Mouse (Mus musculus) left cerebral cortex, postnatal 10 days (tissue): ENCODE measurements at regions not wholly inside any gene's neighbourhood (a gene's known extent, or its start where the extent isn't known, plus 50 kb on each side); places are given as distances from the start of the nearest gene placed in this dataset.

Experiments used
- DNase-seq, 2 experiments: peaks; one replicate each; pipeline ENCODE4 v3.0.0; 2021 to 2022; ENCODE audit warnings: low spot score in 2 of 2, mixed read lengths in 1 of 2; ENCODE audit errors: extremely low spot score in 1 of 2
- intact Hi-C: fragments of 180-260 bp; cut with DNase I; formaldehyde crosslinking; loops from one replicate; pipeline ENCODE4 v1.15.1; 2025

- intact Hi-C loops, result no loop called here
Measured at GRCm38 (mm10) chr11:114379411-114379824, 288.9 kb upstream of the Rpl38 start.

GRCm38 (mm10) chr11:114375921-114376320 is 292.4 kb upstream of the Rpl38 start:
- intact Hi-C loops, result no loop called here
- DNase-seq, result peak in 1 of 2 experiments; percentile 35

More at GRCm38 (mm10) chr11:114379411-114379824, 288.9 kb upstream of the Rpl38 start:
- no peak for DNase-seq

- intact Hi-C loops, result no loop called here
- DNase-seq, result no peak
Measured at GRCm38 (mm10) chr11:114370708-114371107, 297.6 kb upstream of the Rpl38 start.

- intact Hi-C loops, result no loop called here
- no peak for DNase-seq
Measured at GRCm38 (mm10) chr11:114367779-114368178, 300.5 kb upstream of the Rpl38 start.

GRCm38 (mm10) chr11:114360946-114361345 is 294.1 kb upstream of the Sdk2 start:
- DNase-seq, result no peak
- intact Hi-C loops, result no loop called here

- DNase-seq, result no peak
Measured at GRCm38 (mm10) chr11:114360321-114360720, 293.5 kb upstream of the Sdk2 start.

GRCm38 (mm10) chr11:114352146-114352795 is 285.4 kb upstream of the Sdk2 start:
- DNase-seq, result no peak
- intact Hi-C loops, result no loop called here

More at GRCm38 (mm10) chr11:114360321-114360720, 293.5 kb upstream of the Sdk2 start:
- intact Hi-C loops, result no loop called here

GRCm38 (mm10) chr11:114336839-114337484 is 270.1 kb upstream of the Sdk2 start:
- intact Hi-C loops, result no loop called here
- no peak for DNase-seq

GRCm38 (mm10) chr11:114335950-114336838 is 269.3 kb upstream of the Sdk2 start:
- intact Hi-C loops, result no loop called here
- no peak for DNase-seq

GRCm38 (mm10) chr11:114331579-114332150 is 264.8 kb upstream of the Sdk2 start:
- intact Hi-C loops, result no loop called here
- no peak for DNase-seq

GRCm38 (mm10) chr11:114330316-114330715 is 263.5 kb upstream of the Sdk2 start:
- intact Hi-C loops, result no loop called here
- DNase-seq, result no peak

- DNase-seq, result no peak
- intact Hi-C loops, result no loop called here
Measured at GRCm38 (mm10) chr11:114322627-114323026, 255.8 kb upstream of the Sdk2 start.

- no peak for DNase-seq
- intact Hi-C loops, result no loop called here
Measured at GRCm38 (mm10) chr11:114321974-114322373, 255.1 kb upstream of the Sdk2 start.

GRCm38 (mm10) chr11:114321527-114321926 is 254.7 kb upstream of the Sdk2 start:
- intact Hi-C loops, result no loop called here
- DNase-seq, result no peak

- no peak for DNase-seq
- intact Hi-C loops, result no loop called here
Measured at GRCm38 (mm10) chr11:114315274-114315673, 248.4 kb upstream of the Sdk2 start.

- intact Hi-C loops, result no loop called here
- DNase-seq, result no peak
Measured at GRCm38 (mm10) chr11:114313652-114314051, 246.8 kb upstream of the Sdk2 start.

- intact Hi-C loops, result no loop called here
Measured at GRCm38 (mm10) chr11:114311640-114312039, 244.8 kb upstream of the Sdk2 start.

GRCm38 (mm10) chr11:114303636-114304354 is 236.9 kb upstream of the Sdk2 start:
- intact Hi-C loops, result no loop called here
- DNase-seq, result peak; percentile 27 to 55

More at GRCm38 (mm10) chr11:114311640-114312039, 244.8 kb upstream of the Sdk2 start:
- DNase-seq, result no peak
